Mouse (Mus musculus) hindbrain, embryonic 12.5 days (tissue): ENCODE measurements at regions not wholly inside any gene's neighbourhood (a gene's known extent, or its start where the extent isn't known, plus 50 kb on each side); places are given as distances from the start of the nearest gene placed in this dataset.

Source experiments
- ATAC-seq: fragments of 200-750 bp; cut with Nextera tagmentation; 2 replicates; pipeline ENCODE4 v1.8.0; 2017; ENCODE audit warnings: moderate TSS enrichment; ENCODE audit not compliant: low FRiP score
- H3K27ac ChIP-seq: fragments of 300-500 bp; sonication (generic); 2 replicates; pipeline ENCODE4 v1.5.1; 2016; ENCODE audit warnings: mild to moderate bottlenecking
- H3K27me3 ChIP-seq: fragments of 300-500 bp; sonication (generic); 2 replicates; pipeline ENCODE4 v1.6.1; 2016; ENCODE audit warnings: mild to moderate bottlenecking
- H3K36me3 ChIP-seq: fragments of 300-500 bp; sonication (generic); 2 replicates; pipeline ENCODE4 v1.6.1; 2016; ENCODE audit warnings: mild to moderate bottlenecking
- H3K4me1 ChIP-seq: fragments of 300-500 bp; sonication (generic); 2 replicates; pipeline ENCODE4 v1.6.1; 2016
- H3K4me2 ChIP-seq: fragments of 300-500 bp; sonication (generic); replicated peaks from 2 replicates; pipeline ENCODE4 v1.6.1; 2016; ENCODE audit warnings: mild to moderate bottlenecking
- H3K4me3 ChIP-seq: fragments of 300-500 bp; sonication (generic); 2 replicates; pipeline ENCODE4 v1.5.1; 2016; ENCODE audit warnings: mild to moderate bottlenecking
- H3K9ac ChIP-seq: fragments of 300-500 bp; sonication (generic); 2 replicates; pipeline ENCODE4 v1.6.1; 2016; ENCODE audit warnings: mild to moderate bottlenecking, moderate library complexity
- H3K9me3 ChIP-seq: fragments of 300-500 bp; sonication (generic); replicated peaks from 2 replicates; pipeline ENCODE4 v1.6.1; 2016; ENCODE audit warnings: mild to moderate bottlenecking
- WGBS: fragments of 180-500 bp; shearing (Covaris S2); methylation state at CpG from one replicate; pipeline ENCODE4 v1.1.7; 2016; 5-methylcytosine and 5-hydroxymethylcytosine counted together

- Histone ChIP-seq H3K4me1 (peaks cover 11% of the 10 kb centered on the region), H3K9me3 (no peaks in the 10 kb centered on the region), H3K36me3 (no peaks in the 10 kb centered on the region), H3K27ac (peak overlapping the region; percentile 71), H3K9ac (no peak overlapping the region), H3K4me2 (no peak overlapping the region), H3K27me3 (no peaks in the 10 kb centered on the region), H3K4me3 (no peak overlapping the region)
- peak; percentile 35; the same call in 1 of the 2 replicates for ATAC-seq
- 67% methylated on average over 6 of the region's 6 CpGs for WGBS
Measured at GRCm38 (mm10) chr1:193747426-193747960, 377.4 kb upstream of the Camk1g start.

GRCm38 (mm10) chr1:193742688-193743087, 372.6 kb upstream of the Camk1g start:
- H3K27ac ChIP-seq: no peak overlapping the region
- no peak for ATAC-seq
- no peaks in the 10 kb centered on the region for H3K9me3 ChIP-seq
- peaks cover under 1% of the 10 kb centered on the region for H3K4me1 ChIP-seq
- no peak overlapping the region for H3K9ac ChIP-seq
- no peak overlapping the region for H3K4me3 ChIP-seq
- no peaks in the 10 kb centered on the region for H3K27me3 ChIP-seq
- no peak overlapping the region for H3K4me2 ChIP-seq
- H3K36me3 ChIP-seq: no peaks in the 10 kb centered on the region
- 92% methylated on average over 2 of the region's 2 CpGs for WGBS

GRCm38 (mm10) chr1:193738821-193739220, 368.7 kb upstream of the Camk1g start:
- no peak overlapping the region for H3K4me2 ChIP-seq
- H3K4me3 ChIP-seq: no peak overlapping the region
- H3K36me3 ChIP-seq: no peaks in the 10 kb centered on the region
- 82% methylated on average over 6 of the region's 6 CpGs for WGBS
- H3K27me3 ChIP-seq: no peaks in the 10 kb centered on the region
- no peaks in the 10 kb centered on the region for H3K9me3 ChIP-seq
- H3K27ac ChIP-seq: no peak overlapping the region
- H3K4me1 ChIP-seq: peaks cover 9% of the 10 kb centered on the region
- no peak for ATAC-seq
- H3K9ac ChIP-seq: no peak overlapping the region

DNA sequence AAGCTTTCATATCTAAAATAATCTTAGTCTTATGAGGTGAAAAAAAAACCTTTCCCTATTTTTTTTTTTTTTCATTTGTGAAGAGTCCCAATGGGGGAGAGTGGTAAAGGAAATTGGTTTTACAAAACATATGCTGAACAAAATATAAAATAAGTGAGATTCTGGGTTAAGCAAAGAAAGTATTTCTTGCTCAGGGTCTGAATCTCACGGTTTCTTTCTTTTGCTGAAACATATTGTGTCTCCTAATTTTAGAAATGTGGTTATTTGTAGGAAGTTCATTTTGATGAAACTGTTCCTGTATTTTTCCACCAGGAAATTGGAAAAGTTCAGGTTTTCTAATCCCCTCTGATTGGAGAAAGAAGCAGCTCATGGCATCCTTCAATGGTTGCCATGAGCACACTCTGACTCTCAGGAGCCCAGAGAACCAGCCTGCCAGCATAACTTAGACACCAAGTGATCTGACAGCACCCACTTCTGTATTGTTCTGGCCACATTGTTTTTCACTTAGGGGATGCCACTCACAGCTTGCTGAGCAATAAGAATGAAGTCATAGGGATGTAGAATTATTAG, 365.9 kb upstream of the Camk1g start:
- WGBS: 97% methylated on average over 1 of the region's 1 CpGs
- Histone ChIP-seq H3K4me1 (peaks cover 31% of the 10 kb centered on the region), H3K9me3 (no peaks in the 10 kb centered on the region), H3K27ac (no peak overlapping the region), H3K4me3 (no peak overlapping the region), H3K9ac (no peak overlapping the region), H3K36me3 (no peaks in the 10 kb centered on the region), H3K27me3 (no peaks in the 10 kb centered on the region), H3K4me2 (no peak overlapping the region)
- ATAC-seq: no peak

- Histone ChIP-seq H3K4me3 (no peak overlapping the region), H3K27me3 (no peaks in the 10 kb centered on the region), H3K36me3 (no peaks in the 10 kb centered on the region), H3K9ac (no peak overlapping the region), H3K4me2 (no peak overlapping the region), H3K4me1 (peaks cover 42% of the 10 kb centered on the region), H3K9me3 (no peaks in the 10 kb centered on the region), H3K27ac (no peak overlapping the region)
- 24% methylated on average over 4 of the region's 4 CpGs for WGBS
- ATAC-seq: peak; percentile 55; the same call in 1 of the 2 replicates
Measured at GRCm38 (mm10) chr1:193734014-193734763, 364.1 kb upstream of the Camk1g start.

- Histone ChIP-seq H3K9me3 (no peaks in the 10 kb centered on the region), H3K27me3 (no peaks in the 10 kb centered on the region), H3K4me3 (no peak overlapping the region), H3K9ac (no peak overlapping the region), H3K36me3 (no peaks in the 10 kb centered on the region), H3K4me2 (no peak overlapping the region), H3K4me1 (peaks cover 42% of the 10 kb centered on the region), H3K27ac (no peak overlapping the region)
- ATAC-seq: no peak
- WGBS: 4% methylated on average over 5 of the region's 5 CpGs
Measured at GRCm38 (mm10) chr1:193733402-193733801, 363.3 kb upstream of the Camk1g start.

- 0 out of 2 replicates have a peak, but pooled peaks have one; percentile 29 for ATAC-seq
- whole genome bisulfite sequencing: 0% methylated on average over 1 of the region's 1 CpGs
- Histone ChIP-seq H3K4me1 (peaks cover 42% of the 10 kb centered on the region), H3K9me3 (no peaks in the 10 kb centered on the region), H3K27me3 (no peaks in the 10 kb centered on the region), H3K27ac (no peak overlapping the region), H3K4me3 (no peak overlapping the region), H3K4me2 (no peak overlapping the region), H3K9ac (no peak overlapping the region), H3K36me3 (no peaks in the 10 kb centered on the region)
Measured at GRCm38 (mm10) chr1:193732113-193732512, 362.0 kb upstream of the Camk1g start.

GRCm38 (mm10) chr1:193721850-193722249, 351.8 kb upstream of the Camk1g start:
- H3K9ac ChIP-seq: no peak overlapping the region
- ATAC-seq: no peak
- H3K4me2 ChIP-seq: no peak overlapping the region
- H3K9me3 ChIP-seq: no peaks in the 10 kb centered on the region
- H3K27me3 ChIP-seq: no peaks in the 10 kb centered on the region
- peaks cover 4% of the 10 kb centered on the region; the same call in 1 of the 2 replicates for H3K4me1 ChIP-seq
- no peak overlapping the region for H3K4me3 ChIP-seq
- no peak overlapping the region for H3K27ac ChIP-seq
- H3K36me3 ChIP-seq: no peaks in the 10 kb centered on the region
- WGBS: 68% methylated on average over 2 of the region's 2 CpGs

DNA sequence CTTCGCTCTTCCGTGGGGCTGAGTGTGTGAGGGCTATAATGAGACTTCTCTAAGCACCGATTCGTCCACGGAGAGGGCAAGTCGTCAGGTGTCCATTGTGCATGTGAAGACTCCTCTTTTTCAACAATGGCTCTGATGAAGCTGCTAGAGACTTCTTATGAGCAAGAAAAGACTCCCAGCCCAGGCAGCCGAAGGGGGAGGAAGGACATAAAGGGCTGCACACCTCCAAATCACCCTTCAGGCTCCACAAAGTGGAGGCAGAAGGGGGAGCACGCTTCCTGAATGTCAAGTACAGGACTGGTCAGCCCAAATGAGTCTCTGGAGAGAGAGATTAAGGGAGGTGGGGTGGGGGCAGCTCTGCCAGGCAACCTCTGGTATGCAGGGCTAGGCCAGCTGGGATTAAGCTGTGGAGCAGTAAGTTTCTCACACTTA, 350.3 kb upstream of the Camk1g start:
- H3K4me2 ChIP-seq: no peak overlapping the region
- ATAC-seq: no peak
- WGBS: 64% methylated on average over 8 of the region's 8 CpGs
- no peaks in the 10 kb centered on the region for H3K27me3 ChIP-seq
- H3K9ac ChIP-seq: no peak overlapping the region
- no peak overlapping the region for H3K27ac ChIP-seq
- no peaks in the 10 kb centered on the region for H3K36me3 ChIP-seq
- no peaks in the 10 kb centered on the region for H3K9me3 ChIP-seq
- H3K4me3 ChIP-seq: no peak overlapping the region
- H3K4me1 ChIP-seq: peaks cover 4% of the 10 kb centered on the region; the same call in 1 of the 2 replicates

- no peaks in the 10 kb centered on the region for H3K27me3 ChIP-seq
- H3K4me2 ChIP-seq: no peak overlapping the region
- no peak overlapping the region for H3K9ac ChIP-seq
- WGBS: 77% methylated on average over 4 of the region's 4 CpGs
- no peak for ATAC-seq
- H3K27ac ChIP-seq: no peak overlapping the region
- H3K4me3 ChIP-seq: no peak overlapping the region
- H3K4me1 ChIP-seq: peaks cover under 1% of the 10 kb centered on the region; the same call in 1 of the 2 replicates
- H3K9me3 ChIP-seq: no peaks in the 10 kb centered on the region
- H3K36me3 ChIP-seq: no peaks in the 10 kb centered on the region
Measured at GRCm38 (mm10) chr1:193715328-193715727, 345.2 kb upstream of the Camk1g start.

- ATAC-seq: no peak
- WGBS: 86% methylated on average over 2 of the region's 2 CpGs
- no peak overlapping the region for H3K9ac ChIP-seq
- H3K9me3 ChIP-seq: no peaks in the 10 kb centered on the region
- H3K27me3 ChIP-seq: no peaks in the 10 kb centered on the region
- H3K27ac ChIP-seq: no peak overlapping the region
- no peak overlapping the region for H3K4me3 ChIP-seq
- no peak overlapping the region for H3K4me2 ChIP-seq
- no peaks in the 10 kb centered on the region for H3K4me1 ChIP-seq
- no peaks in the 10 kb centered on the region for H3K36me3 ChIP-seq
Measured at GRCm38 (mm10) chr1:193714631-193715030, 344.5 kb upstream of the Camk1g start.

DNA sequence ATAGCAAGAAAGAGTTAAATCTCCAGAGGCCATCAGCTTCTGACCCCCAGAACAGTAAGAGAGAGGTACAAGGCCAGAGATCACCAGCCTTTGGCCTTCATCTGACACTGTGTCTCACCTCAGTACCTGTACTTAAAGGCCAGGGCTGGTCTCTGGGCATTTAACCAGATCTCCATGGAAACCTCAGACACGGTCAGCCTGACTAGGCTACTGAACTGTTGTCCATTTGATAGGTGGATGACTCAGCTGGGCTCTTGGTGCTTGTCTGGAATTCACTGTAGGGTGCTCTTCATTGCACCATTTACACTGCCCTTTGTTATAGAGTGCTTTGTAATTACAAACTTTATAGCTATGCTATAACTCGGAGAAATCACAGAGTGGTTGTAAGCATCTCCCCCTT, 335.1 kb upstream of the Camk1g start:
- Histone ChIP-seq H3K9ac (no peak overlapping the region), H3K27ac (no peak overlapping the region), H3K36me3 (no peaks in the 10 kb centered on the region), H3K4me2 (no peak overlapping the region), H3K27me3 (0 out of 2 replicates have a peak, but pooled peaks cover 4% of the 10 kb centered on the region), H3K4me1 (peaks cover 10% of the 10 kb centered on the region), H3K4me3 (no peak overlapping the region), H3K9me3 (no peaks in the 10 kb centered on the region)
- WGBS: 56% methylated on average over 2 of the region's 2 CpGs
- no peak for ATAC-seq
